Mouse (Mus musculus) layer of hippocampus, postnatal 14 days (tissue): ENCODE data around the gene Zfp775. TPM values are rescaled to one million over a fixed set of nuclear protein-coding genes. Genes with fewer than 3 reads are reported as not detected.

ENCODE experiments used
- DNase-seq, 2 experiments: peaks; one replicate each; pipeline ENCODE4 v3.0.0; 2021 to 2022; ENCODE audit warnings: low spot score in 2 of 2, mixed read lengths in 1 of 2
- total RNA-seq, 2 experiments: library from RNA; stranded (reverse); gene quantifications; 2 replicates each; pipeline ENCODE4 v1.2.3; 2021

Gene Zfp775
- total RNA-seq, 2 experiments from 2014 or later: 6.4 to 6.5 TPM

DNA sequence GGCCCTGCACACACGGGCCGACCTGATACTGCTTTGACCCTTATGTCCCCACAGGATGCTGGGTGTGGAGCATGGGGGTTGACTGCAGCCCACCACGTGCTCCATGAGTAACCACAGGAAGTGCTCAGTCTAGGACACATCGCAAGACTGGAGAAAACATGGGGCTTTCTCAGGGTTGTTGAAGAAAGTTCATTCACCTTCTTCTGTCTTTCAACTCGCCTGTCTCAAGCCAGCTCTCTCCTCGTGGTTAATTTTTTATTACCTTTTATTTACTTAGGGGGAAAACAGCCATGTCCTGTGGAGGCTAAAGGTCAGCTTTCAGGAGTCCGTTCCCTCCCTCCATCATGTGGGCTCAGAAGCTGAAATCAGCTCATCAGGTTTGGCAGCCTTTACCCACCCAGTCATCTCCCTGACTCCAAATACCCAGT, 64.3 kb downstream of the Zfp775 start:
- no peak for DNase-seq

DNA sequence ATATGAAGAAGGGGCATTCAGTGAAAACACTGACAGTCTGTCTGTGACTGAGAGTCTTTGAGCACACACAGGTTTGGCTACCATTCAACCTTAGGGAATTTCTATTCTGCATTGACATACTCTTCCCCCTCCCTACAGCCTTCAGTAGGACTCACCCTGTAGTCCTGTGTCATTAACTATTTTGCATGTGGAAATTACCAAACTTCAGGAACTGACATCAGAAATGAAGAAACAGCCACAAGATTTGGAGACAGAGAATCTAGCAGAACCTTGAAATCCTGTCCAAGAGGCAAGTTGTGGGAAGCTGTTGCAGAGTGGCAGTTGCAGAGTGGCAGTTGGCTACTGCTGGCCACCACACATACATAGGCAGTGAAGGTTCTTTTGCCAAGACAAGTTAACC, 66.2 kb downstream of the Zfp775 start:
- DNase-seq: no peak

DNA sequence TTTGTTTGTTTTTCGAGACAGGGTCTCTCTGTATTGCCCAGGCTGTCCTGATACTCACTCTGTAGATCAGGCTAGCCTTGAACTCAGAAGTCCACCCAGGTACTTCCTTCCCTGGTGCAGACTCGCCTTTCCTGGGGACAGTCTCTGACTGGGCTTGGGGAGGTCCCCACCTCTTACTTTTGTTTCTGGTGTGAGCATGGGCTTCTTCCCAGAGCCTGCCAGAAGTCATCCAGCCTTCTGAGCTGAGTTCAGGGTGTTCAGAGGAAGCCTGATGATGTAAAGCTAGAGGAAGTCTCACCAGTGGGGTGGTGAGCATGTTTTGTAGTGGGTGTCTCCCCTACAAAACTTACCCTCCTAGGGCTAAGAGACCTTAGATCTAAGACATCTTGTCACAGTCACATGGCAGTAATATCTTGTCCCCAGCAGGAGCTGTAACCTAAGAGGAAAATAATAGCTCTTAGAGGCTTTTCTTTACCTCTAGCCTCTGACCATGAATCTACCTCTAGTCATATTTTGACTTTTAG, 67.6 kb downstream of the Zfp775 start:
- no peak for DNase-seq

Other genes with a start within 250 kb of the Zfp775 start
- gene Krba1, start 206.5 kb upstream of the Zfp775 start, total RNA-seq: 10 to 100 TPM; 39.4 to 43.0 TPM
- gene Zfp467, start 156.2 kb upstream of the Zfp775 start, total RNA-seq: 10 to 100 TPM; 19.0 to 20.0 TPM
- under 1 TPM; 0.44 to 0.57 TPM for gene Sspo, start 153.8 kb upstream of the Zfp775 start, total RNA-seq
- 100 to 1,000 TPM; 522 to 523 TPM for gene Atp6v0e2, start 64.4 kb upstream of the Zfp775 start, total RNA-seq
- gene Lrrc61, start 47.3 kb upstream of the Zfp775 start, total RNA-seq: 10 to 100 TPM; 29.2 to 30.2 TPM
- gene Rarres2, start 29.3 kb upstream of the Zfp775 start, total RNA-seq: 10 to 100 TPM; 14.9 to 23.3 TPM
- not detected for gene Gm45021, start 12.5 kb upstream of the Zfp775 start, total RNA-seq
- 10 to 100 TPM; 29.3 to 38.4 TPM for gene Repin1, start 8.2 kb upstream of the Zfp775 start, total RNA-seq
- not detected for gene Gm44965, start 8.1 kb upstream of the Zfp775 start, total RNA-seq
- gene AI854703, start 24.7 kb downstream of the Zfp775 start, total RNA-seq: 10 to 100 TPM; 12.5 to 13.7 TPM
- 1 to 10 TPM; 1.0 to 1.4 TPM for gene Gimap8, start 45.2 kb downstream of the Zfp775 start, total RNA-seq
- gene Gimap9, start 74.1 kb downstream of the Zfp775 start, total RNA-seq: under 1 TPM; 0.55 to 0.62 TPM
- gene Gimap4, start 82.5 kb downstream of the Zfp775 start, total RNA-seq: under 1 TPM; 0.21 to 0.30 TPM
- gene Gimap6, start 106.2 kb downstream of the Zfp775 start, total RNA-seq: 1 to 10 TPM; 6.5 to 7.3 TPM
- 1 to 10 TPM; 1.5 to 2.4 TPM for gene Gm28053, start 116.5 kb downstream of the Zfp775 start, total RNA-seq
- not detected for gene Gimap7, start 116.6 kb downstream of the Zfp775 start, total RNA-seq
- gene Gimap1, start 137.0 kb downstream of the Zfp775 start, total RNA-seq: 1 to 10 TPM; 2.1 to 2.6 TPM
- 1 to 10 TPM; 1.3 to 1.7 TPM for gene Gimap5, start 144.1 kb downstream of the Zfp775 start, total RNA-seq
- gene Gimap3, start 168.8 kb downstream of the Zfp775 start, total RNA-seq: not detected
- 10 to 100 TPM; 18.3 to 19.8 TPM for gene Tmem176a, start 238.9 kb downstream of the Zfp775 start, total RNA-seq
- gene Tmem176b, start 239.4 kb downstream of the Zfp775 start, total RNA-seq: 10 to 100 TPM; 47.2 to 52.1 TPM